Mouse (Mus musculus) neural tube, embryonic 14.5 days (tissue): ENCODE data around the gene Fgd3. TPM values are rescaled to one million over a fixed set of nuclear protein-coding genes. Genes with fewer than 3 reads are reported as not detected.

Experiments
- ATAC-seq: fragments of 200-750 bp; cut with Nextera tagmentation; 2 replicates; pipeline ENCODE4 v1.8.0; 2017; ENCODE audit warnings: low read depth, mild to moderate bottlenecking, moderate TSS enrichment, moderate library complexity
- H3K27ac ChIP-seq: fragments of 300-500 bp; sonication (generic); 2 replicates; pipeline ENCODE4 v1.5.1; 2014; ENCODE audit warnings: low read depth, mild to moderate bottlenecking, control low read depth, low read length, moderate library complexity, mixed read lengths
- H3K27me3 ChIP-seq: fragments of 300-500 bp; sonication (generic); 2 replicates; pipeline ENCODE4 v1.6.1; 2014; ENCODE audit warnings: low read length; ENCODE audit not compliant: control insufficient read depth, insufficient read depth
- H3K36me3 ChIP-seq: fragments of 300-500 bp; sonication (generic); 2 replicates; pipeline ENCODE4 v1.6.1; 2014; ENCODE audit warnings: low read length, mixed read lengths; ENCODE audit not compliant: control insufficient read depth, insufficient read depth
- H3K4me1 ChIP-seq: fragments of 300-500 bp; sonication (generic); 2 replicates; pipeline ENCODE4 v1.6.1; 2014; ENCODE audit warnings: low read length; ENCODE audit not compliant: control insufficient read depth, insufficient read depth
- H3K4me2 ChIP-seq: fragments of 300-500 bp; sonication (generic); 2 replicates; pipeline ENCODE4 v1.6.1; 2014; ENCODE audit warnings: mild to moderate bottlenecking, low read depth, low read length, control low read depth
- H3K4me3 ChIP-seq: fragments of 300-500 bp; sonication (generic); 2 replicates; pipeline ENCODE4 v1.5.1; 2014; ENCODE audit warnings: low read depth, low read length, control low read depth, mixed read lengths
- H3K9ac ChIP-seq: fragments of 300-500 bp; sonication (generic); replicated peaks from 2 replicates; pipeline ENCODE4 v1.6.1; 2014; ENCODE audit warnings: low read depth, mild to moderate bottlenecking, control low read depth, low read length, mixed read lengths
- H3K9me3 ChIP-seq: fragments of 300-500 bp; sonication (generic); 2 replicates; pipeline ENCODE4 v1.6.1; 2016; ENCODE audit warnings: low read length; ENCODE audit not compliant: control insufficient read depth
- WGBS: fragments of 180-500 bp; shearing (Covaris S2); extraction: QIAGEN DNeasy Blood & Tissue Kit; methylation state at CpG from one replicate; pipeline ENCODE4 v1.1.7; 2014; 5-methylcytosine and 5-hydroxymethylcytosine counted together
- polyA plus RNA-seq: library from polyadenylated mRNA; unstranded; fragments of >200 nt; fragmentation: Nextera tagmentation; extraction: Ambion mirVana; gene quantifications from 2 replicates; pipeline ENCODE4 v1.2.1, GENCODE M21; 2014

The Fgd3 gene
- polyA plus RNA-seq, 1 experiment from 2014 or later = 2.4 TPM

GRCm38 (mm10) chr13:49247740-49248466 is 72.2 kb downstream of the Fgd3 start:
- ATAC-seq = peak; percentile 47; the same call in 1 of the 2 replicates
- WGBS = 1% methylated on average over 53 of the region's 58 CpGs
- Histone ChIP-seq H3K4me3 (peak overlapping the region; percentile 24), H3K27ac (no peak overlapping the region), H3K27me3 (peaks cover 18% of the 10 kb centered on the region), H3K4me1 (peaks cover 5% of the 10 kb centered on the region; the same call in 1 of the 2 replicates), H3K4me2 (peak overlapping the region; percentile 48), H3K9ac (0 out of 2 replicates have a peak overlapping the region, but pooled peaks have one; percentile 37), H3K36me3 (no peaks in the 10 kb centered on the region), H3K9me3 (no peaks in the 10 kb centered on the region)

- no peaks in the 10 kb centered on the region for H3K9me3 ChIP-seq
- H3K4me2 ChIP-seq = peak overlapping the region; percentile 48
- H3K4me3 ChIP-seq = peak overlapping the region; percentile 24; the same call in 1 of the 2 replicates
- H3K36me3 ChIP-seq = no peaks in the 10 kb centered on the region
- peaks cover 5% of the 10 kb centered on the region; the same call in 1 of the 2 replicates for H3K4me1 ChIP-seq
- no peak overlapping the region for H3K9ac ChIP-seq
- H3K27me3 ChIP-seq = peaks cover 18% of the 10 kb centered on the region
- 36% methylated on average over 12 of the region's 12 CpGs for WGBS
- no peak for ATAC-seq
- no peak overlapping the region for H3K27ac ChIP-seq
Measured at GRCm38 (mm10) chr13:49247232-49247739, 72.8 kb downstream of the Fgd3 start.

GRCm38 (mm10) chr13:49246626-49247025 is 73.5 kb downstream of the Fgd3 start:
- peaks cover 5% of the 10 kb centered on the region; the same call in 1 of the 2 replicates for H3K4me1 ChIP-seq
- no peak overlapping the region for H3K27ac ChIP-seq
- no peaks in the 10 kb centered on the region for H3K36me3 ChIP-seq
- no peak for ATAC-seq
- H3K9me3 ChIP-seq = no peaks in the 10 kb centered on the region
- no peak overlapping the region for H3K4me3 ChIP-seq
- no peak overlapping the region for H3K4me2 ChIP-seq
- WGBS = 66% methylated on average over 2 of the region's 2 CpGs
- peaks cover 18% of the 10 kb centered on the region for H3K27me3 ChIP-seq
- no peak overlapping the region for H3K9ac ChIP-seq

GRCm38 (mm10) chr13:49246011-49246410 is 74.1 kb downstream of the Fgd3 start:
- no peak overlapping the region for H3K9ac ChIP-seq
- ATAC-seq = no peak
- no peaks in the 10 kb centered on the region for H3K9me3 ChIP-seq
- H3K4me1 ChIP-seq = peaks cover 5% of the 10 kb centered on the region; the same call in 1 of the 2 replicates
- peaks cover 18% of the 10 kb centered on the region for H3K27me3 ChIP-seq
- WGBS = 92% methylated on average over 3 of the region's 3 CpGs
- H3K27ac ChIP-seq = no peak overlapping the region
- no peak overlapping the region for H3K4me3 ChIP-seq
- H3K4me2 ChIP-seq = no peak overlapping the region
- no peaks in the 10 kb centered on the region for H3K36me3 ChIP-seq

DNA sequence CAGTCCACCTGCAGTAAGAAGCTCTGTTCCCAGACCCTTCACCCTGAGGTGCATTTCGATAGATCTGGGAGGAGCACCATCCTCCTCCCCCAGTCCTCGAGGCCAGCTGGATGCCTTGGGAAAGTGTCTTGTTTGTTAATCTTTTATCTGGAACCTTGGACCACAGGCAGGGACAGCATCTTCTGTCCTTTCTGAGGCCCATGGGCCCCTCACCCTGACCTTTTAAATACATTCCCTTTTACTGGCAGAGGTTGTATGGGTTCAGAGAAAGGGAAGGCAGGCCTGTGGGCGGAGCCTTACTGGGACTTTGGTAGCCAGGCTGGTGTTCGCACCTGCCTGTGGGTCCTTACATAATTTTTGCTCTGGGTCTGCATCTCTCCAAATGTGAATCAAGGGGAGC is 74.9 kb downstream of the Fgd3 start:
- no peak for ATAC-seq
- H3K9ac ChIP-seq = no peak overlapping the region
- peaks cover 5% of the 10 kb centered on the region; the same call in 1 of the 2 replicates for H3K4me1 ChIP-seq
- no peak overlapping the region for H3K4me3 ChIP-seq
- H3K27ac ChIP-seq = no peak overlapping the region
- 56% methylated on average over 4 of the region's 4 CpGs for WGBS
- peaks cover 18% of the 10 kb centered on the region for H3K27me3 ChIP-seq
- H3K4me2 ChIP-seq = no peak overlapping the region
- H3K9me3 ChIP-seq = no peaks in the 10 kb centered on the region
- H3K36me3 ChIP-seq = no peaks in the 10 kb centered on the region

GRCm38 (mm10) chr13:49243492-49243891 is 76.6 kb downstream of the Fgd3 start:
- 95% methylated on average over 2 of the region's 2 CpGs for WGBS
- ATAC-seq = no peak
- peaks cover 17% of the 10 kb centered on the region for H3K27me3 ChIP-seq

GRCm38 (mm10) chr13:49242321-49243065 is 77.6 kb downstream of the Fgd3 start:
- no peaks in the 10 kb centered on the region for H3K36me3 ChIP-seq
- H3K9ac ChIP-seq = no peak overlapping the region
- 80% methylated on average over 9 of the region's 9 CpGs for WGBS
- no peaks in the 10 kb centered on the region for H3K9me3 ChIP-seq
- no peak overlapping the region for H3K4me2 ChIP-seq
- no peak for ATAC-seq
- H3K27me3 ChIP-seq = peaks cover 7% of the 10 kb centered on the region
- no peaks in the 10 kb centered on the region for H3K4me1 ChIP-seq
- H3K27ac ChIP-seq = no peak overlapping the region
- H3K4me3 ChIP-seq = no peak overlapping the region

More at GRCm38 (mm10) chr13:49243492-49243891, 76.6 kb downstream of the Fgd3 start:
- no peak overlapping the region for H3K9ac ChIP-seq
- H3K36me3 ChIP-seq = no peaks in the 10 kb centered on the region
- H3K27ac ChIP-seq = no peak overlapping the region
- no peak overlapping the region for H3K4me2 ChIP-seq
- no peak overlapping the region for H3K4me3 ChIP-seq
- peaks cover 5% of the 10 kb centered on the region; the same call in 1 of the 2 replicates for H3K4me1 ChIP-seq
- H3K9me3 ChIP-seq = no peaks in the 10 kb centered on the region

DNA sequence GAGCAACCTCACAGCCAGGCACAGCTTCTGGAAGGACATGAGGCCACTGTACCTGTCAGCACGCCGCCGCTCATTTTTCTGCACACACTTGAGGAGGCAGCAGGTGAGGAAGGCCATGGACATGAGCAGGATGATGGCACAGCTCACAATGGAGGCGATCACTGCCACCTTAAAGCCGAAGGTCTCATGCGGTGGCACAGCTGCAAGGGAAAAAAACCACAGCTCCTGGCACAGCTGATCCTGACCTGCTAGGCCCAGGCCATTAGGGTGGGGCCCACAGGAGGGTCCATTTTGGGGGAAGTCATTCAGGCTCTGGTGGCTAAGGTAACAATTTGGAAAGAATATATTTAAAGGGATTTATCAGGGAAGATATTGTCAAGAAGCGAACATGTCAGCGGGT is 81.4 kb downstream of the Fgd3 start:
- H3K4me2 ChIP-seq = no peak overlapping the region
- H3K9ac ChIP-seq = no peak overlapping the region
- no peak overlapping the region for H3K27ac ChIP-seq
- H3K27me3 ChIP-seq = no peaks in the 10 kb centered on the region
- no peak overlapping the region for H3K4me3 ChIP-seq
- H3K4me1 ChIP-seq = no peaks in the 10 kb centered on the region
- H3K36me3 ChIP-seq = no peaks in the 10 kb centered on the region
- ATAC-seq = no peak
- 94% methylated on average over 8 of the region's 8 CpGs for WGBS
- H3K9me3 ChIP-seq = no peaks in the 10 kb centered on the region

- no peaks in the 10 kb centered on the region for H3K4me1 ChIP-seq
- 95% methylated on average over 8 of the region's 8 CpGs for WGBS
- H3K4me2 ChIP-seq = no peak overlapping the region
- no peak overlapping the region for H3K4me3 ChIP-seq
- H3K27me3 ChIP-seq = no peaks in the 10 kb centered on the region
- H3K27ac ChIP-seq = no peak overlapping the region
- no peaks in the 10 kb centered on the region for H3K9me3 ChIP-seq
- no peak overlapping the region for H3K9ac ChIP-seq
- ATAC-seq = no peak
- no peaks in the 10 kb centered on the region for H3K36me3 ChIP-seq
Measured at GRCm38 (mm10) chr13:49237617-49238016, 82.5 kb downstream of the Fgd3 start.
